Mouse (Mus musculus) MEL (cell line): Measurements from ENCODE around the gene B9d2. TPM values are rescaled to one million over a fixed set of nuclear protein-coding genes. Genes with fewer than 3 reads are reported as not detected.

Experiments used
- DNase-seq: peaks from one replicate; pipeline ENCODE4 v3.0.0; 2011; ENCODE audit warnings: low read depth, low spot score
- H3K27ac ChIP-seq: 2 replicates; pipeline ENCODE4 v1.5.1; 2012; ENCODE audit warnings: low read depth, mild to moderate bottlenecking, control low read depth, low read length, moderate library complexity; ENCODE audit not compliant: control insufficient read depth
- H3K27me3 ChIP-seq, 2 experiments: fragments of 150-350 bp in 1 of 2; sonication (generic) in 1 of 2; 2 replicates each; pipeline ENCODE4 v1.6.1; 2012; ENCODE audit warnings: low read length in 2 of 2, mild to moderate bottlenecking in 2 of 2, improper control_type of control experiment in 1 of 2, moderate library complexity in 1 of 2; ENCODE audit not compliant: insufficient read depth in 2 of 2, control insufficient read depth in 1 of 2
- H3K36me3 ChIP-seq, 2 experiments: 2 replicates each; pipeline ENCODE4 v1.6.1; 2012 to 2014; ENCODE audit warnings: low read length in 2 of 2, improper control_type of control experiment in 1 of 2, inconsistent platforms in 1 of 2, mild to moderate bottlenecking in 1 of 2; ENCODE audit not compliant: insufficient read depth in 2 of 2, control insufficient read depth in 1 of 2
- H3K4me1 ChIP-seq, 2 experiments: fragments of 150-350 bp in 1 of 2; sonication (generic) in 1 of 2; 2 replicates each; pipeline ENCODE4 v1.6.1; 2012; ENCODE audit warnings: low read length in 2 of 2, improper control_type of control experiment in 1 of 2, mild to moderate bottlenecking in 1 of 2; ENCODE audit not compliant: insufficient read depth in 2 of 2, control insufficient read depth in 1 of 2
- H3K4me3 ChIP-seq, 2 experiments: fragments of 150-350 bp in 1 of 2; sonication (generic) in 1 of 2; 2 replicates each; pipeline ENCODE4 v1.5.1; 2012; ENCODE audit warnings: low read depth in 2 of 2, low read length in 2 of 2, mild to moderate bottlenecking in 2 of 2, moderate library complexity in 2 of 2, control low read depth in 1 of 2, improper control_type of control experiment in 1 of 2; ENCODE audit not compliant: control insufficient read depth in 1 of 2, insufficient read depth in 1 of 2
- H3K79me2 ChIP-seq: 2 replicates; pipeline ENCODE4 v1.6.1; 2012; ENCODE audit warnings: mild to moderate bottlenecking, low read length, moderate library complexity; ENCODE audit not compliant: control insufficient read depth, poor library complexity, insufficient read depth
- H3K9ac ChIP-seq: 2 replicates; pipeline ENCODE4 v1.6.1; 2012; ENCODE audit warnings: low read depth, mild to moderate bottlenecking, control low read depth, low read length, moderate library complexity; ENCODE audit not compliant: control insufficient read depth, poor library complexity, severe bottlenecking
- H3K9me3 ChIP-seq: fragments of 150-350 bp; sonication (generic); replicated peaks from 2 replicates; pipeline ENCODE4 v1.6.1; 2012; ENCODE audit warnings: mild to moderate bottlenecking, low read length, improper control_type of control experiment, moderate library complexity; ENCODE audit not compliant: insufficient read depth
- BHLHE40 ChIP-seq: IDR thresholded peaks from 2 replicates; pipeline ENCODE4 v1.6.1; 2012; ENCODE audit warnings: low read depth, mild to moderate bottlenecking, inconsistent platforms, low read length, improper control_type of control experiment, borderline replicate concordance
- CHD2 ChIP-seq: IDR thresholded peaks from 2 replicates; pipeline ENCODE4 v1.6.1; 2011; ENCODE audit warnings: low read length, improper control_type of control experiment
- CTCF ChIP-seq, 3 experiments: IDR thresholded peaks in 2 of 3; conservative IDR thresholded peaks in 1 of 3; 2 replicates each; pipeline ENCODE4 v1.5.1; 2011 to 2012; ENCODE audit warnings: low read length in 3 of 3, low read depth in 2 of 3, mild to moderate bottlenecking in 2 of 3, improper control_type of control experiment in 1 of 3, inconsistent platforms in 1 of 3, mixed read lengths in 1 of 3, moderate library complexity in 1 of 3; ENCODE audit not compliant: control insufficient read depth in 1 of 3, insufficient read depth in 1 of 3, poor library complexity in 1 of 3, severe bottlenecking in 1 of 3
- ELF1 ChIP-seq: IDR thresholded peaks from 2 replicates; pipeline ENCODE4 v1.6.1; 2014; ENCODE audit warnings: low read depth, mild to moderate bottlenecking, inconsistent platforms, low read length, improper control_type of control experiment, moderate library complexity
- EP300 ChIP-seq, 2 experiments: IDR thresholded peaks; 2 replicates each; pipeline ENCODE4 v1.6.1; 2011; ENCODE audit warnings: improper control_type of control experiment in 2 of 2, low read length in 2 of 2, low read depth in 1 of 2, mild to moderate bottlenecking in 1 of 2
- GATA1 ChIP-seq: IDR thresholded peaks from 2 replicates; pipeline ENCODE4 v1.6.1; 2011; ENCODE audit warnings: low read depth, low read length, improper control_type of control experiment
- HCFC1 ChIP-seq: IDR thresholded peaks from 2 replicates; pipeline ENCODE4 v1.6.1; 2012; ENCODE audit warnings: low read depth, mild to moderate bottlenecking, inconsistent platforms, low read length, improper control_type of control experiment, moderate library complexity
- KAT2A ChIP-seq: conservative IDR thresholded peaks from 2 replicates; pipeline ENCODE4 v1.6.1; 2012; ENCODE audit warnings: low read depth, low read length, improper control_type of control experiment, inconsistent platforms
- MAFK ChIP-seq: IDR thresholded peaks from 2 replicates; pipeline ENCODE4 v1.6.1; 2011; ENCODE audit warnings: low read depth, mild to moderate bottlenecking, low read length, improper control_type of control experiment, borderline replicate concordance
- MAX ChIP-seq: IDR thresholded peaks from 2 replicates; pipeline ENCODE4 v1.6.1; 2011; ENCODE audit warnings: low read length, improper control_type of control experiment
- MAZ ChIP-seq: IDR thresholded peaks from 2 replicates; pipeline ENCODE4 v1.6.1; 2012; ENCODE audit warnings: low read depth, mild to moderate bottlenecking, inconsistent platforms, low read length, improper control_type of control experiment
- MYB ChIP-seq: IDR thresholded peaks from 2 replicates; pipeline ENCODE4 v1.6.1; 2011; ENCODE audit warnings: mild to moderate bottlenecking, low read depth, low read length, improper control_type of control experiment
- NELFE ChIP-seq: IDR thresholded peaks from 2 replicates; pipeline ENCODE4 v1.6.1; 2011; ENCODE audit warnings: low read depth, low read length, improper control_type of control experiment
- NRF1 ChIP-seq: IDR thresholded peaks from 2 replicates; pipeline ENCODE4 v1.6.1; 2014; ENCODE audit warnings: low read depth, mild to moderate bottlenecking, inconsistent platforms, low read length, improper control_type of control experiment, moderate library complexity; ENCODE audit not compliant: poor library complexity, insufficient read depth, severe bottlenecking
- POLR2A ChIP-seq, 2 experiments: IDR thresholded peaks; 2 replicates each; pipeline ENCODE4 v1.6.1; 2011 to 2012; ENCODE audit warnings: low read length in 2 of 2, mild to moderate bottlenecking in 2 of 2, control low read depth in 1 of 2, improper control_type of control experiment in 1 of 2, low read depth in 1 of 2, moderate library complexity in 1 of 2; ENCODE audit not compliant: control insufficient read depth in 1 of 2, insufficient read depth in 1 of 2, poor library complexity in 1 of 2
- POLR2AphosphoS2 ChIP-seq: IDR thresholded peaks from 2 replicates; pipeline ENCODE4 v1.6.1; 2011; ENCODE audit warnings: low read length, improper control_type of control experiment
- POLR2AphosphoS5 ChIP-seq: IDR thresholded peaks from 2 replicates; pipeline ENCODE4 v1.6.1; 2012; ENCODE audit warnings: low read depth, borderline replicate concordance, mild to moderate bottlenecking, inconsistent platforms, low read length, moderate library complexity, mixed read lengths
- RAD21 ChIP-seq: IDR thresholded peaks from 2 replicates; pipeline ENCODE4 v1.6.1; 2011; ENCODE audit warnings: mild to moderate bottlenecking, low read depth, low read length, improper control_type of control experiment
- RCOR1 ChIP-seq: IDR thresholded peaks from 2 replicates; pipeline ENCODE4 v1.6.1; 2012; ENCODE audit warnings: low read depth, mild to moderate bottlenecking, inconsistent platforms, low read length, improper control_type of control experiment
- SIN3A ChIP-seq: IDR thresholded peaks from 2 replicates; pipeline ENCODE4 v1.6.1; 2012; ENCODE audit warnings: low read length, improper control_type of control experiment, inconsistent platforms
- SMC3 ChIP-seq: IDR thresholded peaks from 2 replicates; pipeline ENCODE4 v1.6.1; 2011; ENCODE audit warnings: low read depth, low read length, improper control_type of control experiment
- TCF12 ChIP-seq: IDR thresholded peaks from 2 replicates; pipeline ENCODE4 v1.6.1; 2014; ENCODE audit warnings: low read depth, mild to moderate bottlenecking, inconsistent platforms, low read length, improper control_type of control experiment, moderate library complexity
- UBTF ChIP-seq: IDR thresholded peaks from 2 replicates; pipeline ENCODE4 v1.6.1; 2012; ENCODE audit warnings: low read depth, mild to moderate bottlenecking, inconsistent platforms, low read length, improper control_type of control experiment, moderate library complexity, borderline replicate concordance; ENCODE audit not compliant: insufficient read depth
- USF2 ChIP-seq, 2 experiments: IDR thresholded peaks; 2 replicates each; pipeline ENCODE4 v1.6.1; 2011 to 2012; ENCODE audit warnings: improper control_type of control experiment in 2 of 2, low read length in 2 of 2, borderline replicate concordance in 1 of 2, inconsistent platforms in 1 of 2, low read depth in 1 of 2, mild to moderate bottlenecking in 1 of 2; ENCODE audit not compliant: insufficient read depth in 1 of 2
- ZC3H11A ChIP-seq: IDR thresholded peaks from 2 replicates; pipeline ENCODE4 v1.6.1; 2012; ENCODE audit warnings: low read depth, mild to moderate bottlenecking, inconsistent platforms, low read length, improper control_type of control experiment
- ZKSCAN1 ChIP-seq: IDR thresholded peaks from 2 replicates; pipeline ENCODE4 v1.6.1; 2012; ENCODE audit warnings: low read depth, mild to moderate bottlenecking, inconsistent platforms, low read length, improper control_type of control experiment, moderate library complexity
- ZMIZ1 ChIP-seq: IDR thresholded peaks from 2 replicates; pipeline ENCODE4 v1.6.1; 2012; ENCODE audit warnings: low read depth, mild to moderate bottlenecking, inconsistent platforms, low read length, improper control_type of control experiment, moderate library complexity
- ZNF384 ChIP-seq: IDR thresholded peaks from 2 replicates; pipeline ENCODE4 v1.6.1; 2012; ENCODE audit warnings: low read depth, mild to moderate bottlenecking, inconsistent platforms, low read length, improper control_type of control experiment
- polyA plus RNA-seq, 2 experiments: library from polyadenylated mRNA; stranded (reverse) in 1 of 2; unstranded in 1 of 2; fragments of >175 nt in 1 of 2; fragments of >200 nt in 1 of 2; gene quantifications; 2 replicates each; pipeline versions ENCODE4 v1.2.1 to v1.2.4; 2012; ENCODE audit warnings: low replicate concordance in 2 of 2, low read depth in 1 of 2; ENCODE audit not compliant: insufficient read length in 2 of 2, insufficient read depth in 1 of 2, missing spikeins in 1 of 2
- total RNA-seq: library from RNA; depleted of rRNA; stranded (reverse); fragments of 300-350 nt; gene quantifications from 2 replicates; pipeline ENCODE4 v1.2.3, GENCODE M21; 2012

The B9d2 gene
- total and polyA plus RNA-seq, 3 experiments, result 70.4 to 108 TPM; not detected in 1

DNA sequence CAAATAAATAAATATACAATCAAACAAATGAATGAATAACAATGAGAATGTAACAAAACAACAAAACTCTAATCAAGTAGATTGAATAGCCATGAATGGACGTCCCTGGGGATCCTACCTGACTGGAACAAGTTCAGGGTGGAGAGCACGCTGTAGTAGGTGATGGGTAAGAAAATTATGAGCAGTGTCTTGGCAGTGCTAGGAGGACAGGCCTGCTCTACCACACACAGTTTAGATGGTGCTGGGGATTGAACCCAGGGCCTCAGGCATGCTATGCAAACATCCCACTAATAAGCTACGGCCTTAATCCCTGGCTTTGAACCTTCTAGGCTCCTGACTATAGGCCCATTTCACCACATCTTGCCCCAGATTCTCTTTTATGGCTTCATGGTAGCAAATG is 36.9 kb downstream of the B9d2 start:
- peaks cover 3% of the 10 kb centered on the region; the same call in 1 of the 2 replicates for H3K79me2 ChIP-seq
- TF ChIP-seq MYB (0 out of 2 replicates have a peak, but pooled peaks have one; percentile 0), SMC3 (peak; percentile 17; the same call in 1 of the 2 replicates), POLR2AphosphoS5 (peak; percentile 29; the same call in 1 of the 2 replicates), NELFE (no peak), ZMIZ1 (peak; percentile 49; the same call in 1 of the 2 replicates), POLR2A (IDR thresholded peaks at IDR 0.05; ENCODE audit: control insufficient read depth in 1 of 2, insufficient read depth in 1 of 2, low read depth in 1 of 2, low read length in 2 of 2, poor library complexity in 1 of 2) (no peak), SIN3A (no peak), HCFC1 (no peak), MAZ (no peak), UBTF (no peak), KAT2A (no peak), CHD2 (peak; percentile 30; the same call in 1 of the 2 replicates), ZKSCAN1 (no peak), POLR2AphosphoS2 (peak; percentile 63; the same call in 1 of the 2 replicates)
- peaks cover 3 to 23% of the 10 kb centered on the region in 2 experiments; a peak in 3 of 4 replicates for H3K36me3 ChIP-seq

DNA sequence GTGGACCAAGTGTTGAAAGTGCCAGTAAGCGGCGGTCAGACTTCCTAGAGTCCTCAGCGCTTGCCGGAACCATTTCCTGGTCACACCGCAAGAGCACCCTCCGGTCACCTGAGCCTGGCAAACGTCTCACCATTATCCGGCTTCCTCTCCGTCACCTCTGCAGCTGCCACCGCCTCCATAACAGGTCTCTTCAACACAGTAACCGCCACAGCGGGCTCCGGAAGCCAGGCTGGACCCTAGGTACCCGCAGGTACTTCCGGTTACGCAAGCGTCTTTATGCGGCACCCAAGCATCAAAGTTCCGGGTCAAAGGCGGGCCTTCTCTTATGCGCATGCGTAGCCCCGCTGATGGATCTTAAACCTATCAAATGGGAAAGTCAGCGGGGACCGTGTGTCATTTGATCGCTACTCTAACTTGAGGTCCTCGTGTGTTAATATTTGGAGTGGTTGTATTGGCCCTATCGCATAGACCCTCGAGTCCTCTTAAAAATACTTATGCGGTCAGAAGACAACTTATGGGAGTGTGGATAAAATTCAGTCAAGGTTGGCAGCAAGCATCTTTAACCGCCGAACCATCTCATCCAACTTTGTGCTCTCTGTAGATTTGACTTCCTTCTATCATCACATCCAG is 38.3 kb downstream of the B9d2 start, which contains the start of gene Ccdc97:
TSS of gene Ccdc97 (minus strand) at position 301 of the 630 bp plus-strand sequence.
- Histone ChIP-seq H3K4me1 (peaks cover 3 to 19% of the 10 kb centered on the region in 2 experiments; a peak in 3 of 4 replicates), H3K36me3 (peaks cover 6 to 26% of the 10 kb centered on the region in 2 experiments)
- TF ChIP-seq POLR2AphosphoS2 (peak; percentile 99), ELF1 (peak; percentile 94), CTCF (IDR thresholded peaks at IDR 0.05 in 2 of 3, conservative IDR thresholded peaks at IDR 0.05 in 1 of 3; ENCODE audit: control insufficient read depth in 1 of 3, insufficient read depth in 1 of 3, low read depth in 2 of 3, low read length in 3 of 3, poor library complexity in 1 of 3, severe bottlenecking in 1 of 3) (no peak), MAFK (peak; percentile 69; the same call in 1 of the 2 replicates), CHD2 (peak; percentile 80), SMC3 (no peak; the same call in 1 of the 2 replicates), POLR2A (IDR thresholded peaks at IDR 0.05; ENCODE audit: control insufficient read depth in 1 of 2, insufficient read depth in 1 of 2, low read depth in 1 of 2, low read length in 2 of 2, poor library complexity in 1 of 2) (peak; percentile 38 to 87), GATA1 (no peak), ZKSCAN1 (peak; percentile 67), EP300 (IDR thresholded peaks at IDR 0.05; ENCODE audit: low read depth in 1 of 2, low read length in 2 of 2) (peak; percentile 37 to 54; a peak in 1 of 4 replicates), ZMIZ1 (peak; percentile 94), TCF12 (peak; percentile 59), NRF1 (peak; percentile 92), USF2 (IDR thresholded peaks at IDR 0.05; ENCODE audit: borderline replicate concordance in 1 of 2, insufficient read depth in 1 of 2, low read depth in 1 of 2, low read length in 2 of 2) (no peak), MAZ (peak; percentile 93), RAD21 (no peak), ZNF384 (no peak), ZC3H11A (no peak; the same call in 1 of the 2 replicates), BHLHE40 (peak; percentile 48), RCOR1 (0 out of 2 replicates have a peak, but pooled peaks have one; percentile 44), MAX (peak; percentile 88), POLR2AphosphoS5 (no peak; the same call in 1 of the 2 replicates)

More for the DNA sequence above, 36.9 kb downstream of the B9d2 start:
- peak overlapping the region; percentile 13 to 93; a peak in 1 of 4 replicates for H3K4me3 ChIP-seq
- H3K9me3 ChIP-seq, result no peaks in the 10 kb centered on the region
- DNase-seq, result peak; percentile 42
- no peaks in the 10 kb centered on the region for H3K27me3 ChIP-seq
- peak overlapping the region; percentile 75 for H3K9ac ChIP-seq
- peak overlapping the region; percentile 5; the same call in 1 of the 2 replicates for H3K27ac ChIP-seq
- peaks cover 3 to 18% of the 10 kb centered on the region in 2 experiments; a peak in 3 of 4 replicates for H3K4me1 ChIP-seq

More for the DNA sequence above, 38.3 kb downstream of the B9d2 start, which contains the start of gene Ccdc97:
- Histone ChIP-seq H3K79me2 (peaks cover 3% of the 10 kb centered on the region; the same call in 1 of the 2 replicates), H3K4me3 (peak within 1 kb of the TSS; percentile 62 to 93), H3K9ac (peak within 1 kb of the TSS; percentile 75), H3K27ac (peak within 1 kb of the TSS; percentile 88), H3K27me3 (no peaks in the 10 kb centered on the region), H3K9me3 (no peaks in the 10 kb centered on the region)
- DNase-seq, result peak; percentile 97
